Mouse (Mus musculus) liver, adult 2 months (tissue): Measurements from ENCODE around the gene Nipa2.

ENCODE experiments used
- CTCF ChIP-seq: fragments of 200-500 bp; IDR thresholded peaks from 2 replicates; pipeline ENCODE4 v1.5.1; 2011; ENCODE audit warnings: low read depth, low read length, control low read depth
- POLR2A ChIP-seq: fragments of 200-500 bp; IDR thresholded peaks from 2 replicates; pipeline ENCODE4 v1.6.1; 2011; ENCODE audit warnings: low read length, control low read depth; ENCODE audit not compliant: insufficient read depth; ENCODE audit errors: extremely low read depth

GRCm38 (mm10) chr7:55960506-55960905, 1.8 kb downstream of the Nipa2 start:
- TF ChIP-seq POLR2A, result no peak
- TF ChIP-seq CTCF, result no peak
